Mouse (Mus musculus): ENCODE results near the gene N4bp2. TPM values are rescaled to one million over a fixed set of nuclear protein-coding genes. Genes with fewer than 3 reads are reported as not detected.

N4bp2 gene
- polyA plus RNA-seq, 1 experiment from 2014 or later = 12.1 TPM

DNA sequence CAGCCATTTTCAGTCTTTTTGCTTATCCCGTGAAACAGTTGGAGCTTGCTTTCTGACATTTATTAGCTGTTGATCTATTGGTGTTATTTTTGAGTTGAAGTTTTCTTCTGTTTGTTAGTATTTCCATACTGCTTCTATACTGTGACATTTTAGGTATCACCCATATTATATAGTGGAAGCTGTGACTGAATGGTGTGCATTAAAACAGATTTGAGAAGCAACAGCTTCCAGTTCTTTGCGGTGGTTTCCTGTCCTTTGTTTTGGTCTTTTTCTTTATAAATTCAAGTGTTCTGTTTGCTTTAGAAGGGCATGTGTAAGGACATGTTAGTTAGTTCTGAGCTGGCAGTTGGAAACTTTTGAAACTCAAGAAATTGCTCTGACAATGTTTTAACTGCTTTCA is 65.7 kb downstream of the N4bp2 start:
- ATAC-seq = no peak
- no peak overlapping the region for H3K9ac ChIP-seq (ENCODE audit: low read depth, low read length)
- no peak for TF ChIP-seq CTCF (IDR thresholded peaks at IDR 0.05; ENCODE audit: low read depth)
- H3K27ac ChIP-seq (ENCODE audit: low read depth, low read length) = no peak overlapping the region
- H3K4me3 ChIP-seq (ENCODE audit: low read depth, low read length) = no peak overlapping the region
- no peak overlapping the region for H3K4me2 ChIP-seq (replicated peaks; ENCODE audit: low read depth)
- WGBS = 64% methylated on average over 2 of the region's 2 CpGs
- no peaks in the 10 kb centered on the region for H3K4me1 ChIP-seq (replicated peaks; ENCODE audit: control insufficient read depth, insufficient read depth, low read length)
- H3K27me3 ChIP-seq (replicated peaks; ENCODE audit: control insufficient read depth, insufficient read depth, low read length) = no peaks in the 10 kb centered on the region
- H3K9me3 ChIP-seq (ENCODE audit: control insufficient read depth) = no peaks in the 10 kb centered on the region
- H3K36me3 ChIP-seq (ENCODE audit: control insufficient read depth, insufficient read depth) = peaks cover 19% of the 10 kb centered on the region

DNA sequence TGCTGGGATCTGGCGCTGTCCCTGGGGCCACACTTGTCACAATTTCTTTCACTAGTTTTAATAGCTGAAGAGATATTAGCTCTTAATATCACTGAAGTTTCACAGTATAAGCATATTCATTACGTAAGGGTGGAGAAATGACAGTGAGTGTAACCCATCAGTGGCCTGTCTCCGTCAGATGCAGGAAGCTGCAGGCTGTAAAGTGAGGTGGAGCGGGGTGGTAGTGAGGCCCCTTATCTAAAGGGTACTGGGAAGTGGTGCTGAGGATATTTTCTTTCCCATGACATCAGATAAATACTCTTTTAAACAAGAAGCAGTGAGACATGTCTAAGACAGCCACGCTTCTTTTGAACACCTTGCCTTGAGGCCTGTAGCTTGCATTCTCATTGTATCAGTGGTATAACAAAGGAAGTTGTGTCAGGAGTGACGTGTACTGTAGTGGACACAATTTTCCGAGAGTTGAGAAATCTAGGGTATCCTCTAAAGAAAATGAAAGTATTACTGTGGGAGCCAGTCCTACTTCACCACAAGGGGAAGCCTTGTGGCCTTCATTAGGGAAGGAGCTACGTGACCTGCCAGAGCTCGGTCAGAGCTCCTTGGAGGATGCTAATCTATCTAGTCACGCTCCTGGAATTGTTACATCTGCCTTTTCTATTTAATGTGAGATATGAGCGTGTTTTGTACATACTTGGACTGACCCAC is 68.7 kb downstream of the N4bp2 start:
- Histone ChIP-seq H3K9me3 (ENCODE audit: control insufficient read depth) (no peaks in the 10 kb centered on the region), H3K4me2 (replicated peaks; ENCODE audit: low read depth) (no peak overlapping the region), H3K27me3 (replicated peaks; ENCODE audit: control insufficient read depth, insufficient read depth, low read length) (no peaks in the 10 kb centered on the region), H3K4me1 (replicated peaks; ENCODE audit: control insufficient read depth, insufficient read depth, low read length) (no peaks in the 10 kb centered on the region), H3K36me3 (ENCODE audit: control insufficient read depth, insufficient read depth) (peaks cover 7% of the 10 kb centered on the region; the same call in 1 of the 2 replicates), H3K9ac (ENCODE audit: low read depth, low read length) (no peak overlapping the region), H3K27ac (ENCODE audit: low read depth, low read length) (no peak overlapping the region), H3K4me3 (ENCODE audit: low read depth, low read length) (no peak overlapping the region)
- no peak for ATAC-seq
- TF ChIP-seq CTCF (IDR thresholded peaks at IDR 0.05; ENCODE audit: low read depth) = peak; percentile 17; the same call in 1 of the 2 replicates
- 86% methylated on average over 11 of the region's 11 CpGs for WGBS

- no peak overlapping the region for H3K4me2 ChIP-seq (replicated peaks; ENCODE audit: low read depth)
- WGBS = 85% methylated on average over 3 of the region's 3 CpGs
- H3K27ac ChIP-seq (ENCODE audit: low read depth, low read length) = no peak overlapping the region
- ATAC-seq = no peak
- no peaks in the 10 kb centered on the region for H3K27me3 ChIP-seq (replicated peaks; ENCODE audit: control insufficient read depth, insufficient read depth, low read length)
- no peaks in the 10 kb centered on the region for H3K4me1 ChIP-seq (replicated peaks; ENCODE audit: control insufficient read depth, insufficient read depth, low read length)
- H3K9ac ChIP-seq (ENCODE audit: low read depth, low read length) = no peak overlapping the region
- TF ChIP-seq CTCF (IDR thresholded peaks at IDR 0.05; ENCODE audit: low read depth) = no peak
- H3K9me3 ChIP-seq (ENCODE audit: control insufficient read depth) = no peaks in the 10 kb centered on the region
- H3K4me3 ChIP-seq (ENCODE audit: low read depth, low read length) = no peak overlapping the region
- peaks cover 7% of the 10 kb centered on the region; the same call in 1 of the 2 replicates for H3K36me3 ChIP-seq (ENCODE audit: control insufficient read depth, insufficient read depth)
Observed at GRCm38 (mm10) chr5:65833092-65833491, 69.8 kb downstream of the N4bp2 start.

DNA sequence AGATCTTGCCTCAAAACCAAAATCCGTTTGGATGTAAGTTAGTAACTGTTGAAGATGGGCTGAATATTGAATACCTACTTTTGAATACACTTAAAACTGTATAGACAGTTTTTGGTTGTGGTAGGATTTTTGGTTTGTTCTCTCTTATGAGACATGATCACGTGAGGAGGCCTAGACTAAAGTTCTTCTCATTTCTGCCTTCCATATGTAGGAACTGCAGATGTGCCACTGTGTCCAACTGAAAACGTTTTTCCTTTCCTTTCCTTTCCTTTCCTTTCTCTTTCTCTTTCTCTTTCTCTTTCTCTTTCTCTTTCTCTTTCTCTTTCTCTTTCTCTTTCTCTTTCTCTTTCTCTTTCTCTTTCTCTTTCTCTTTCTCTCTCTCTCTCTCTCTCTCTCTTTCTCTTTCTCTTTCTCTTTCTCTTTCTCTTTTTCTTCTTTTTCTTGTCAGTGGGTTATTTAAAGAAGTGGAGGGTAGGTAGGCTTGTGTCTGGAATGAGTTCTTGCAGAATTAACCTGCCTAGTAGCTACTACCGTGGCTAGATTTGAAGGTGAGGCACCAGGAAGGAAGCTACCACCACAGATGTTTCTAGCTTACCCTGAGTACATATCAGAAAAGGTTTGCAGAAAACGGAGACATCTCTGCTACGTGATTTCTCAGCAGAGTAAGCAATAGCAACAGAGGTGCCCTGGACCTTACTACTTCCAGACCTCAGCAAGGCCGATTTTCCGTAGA is 70.6 kb downstream of the N4bp2 start:
- Histone ChIP-seq H3K4me3 (ENCODE audit: low read depth, low read length) (no peak overlapping the region), H3K4me2 (replicated peaks; ENCODE audit: low read depth) (no peak overlapping the region), H3K36me3 (ENCODE audit: control insufficient read depth, insufficient read depth) (peaks cover 7% of the 10 kb centered on the region; the same call in 1 of the 2 replicates), H3K9me3 (ENCODE audit: control insufficient read depth) (no peaks in the 10 kb centered on the region), H3K27ac (ENCODE audit: low read depth, low read length) (no peak overlapping the region), H3K4me1 (replicated peaks; ENCODE audit: control insufficient read depth, insufficient read depth, low read length) (no peaks in the 10 kb centered on the region), H3K27me3 (replicated peaks; ENCODE audit: control insufficient read depth, insufficient read depth, low read length) (no peaks in the 10 kb centered on the region), H3K9ac (ENCODE audit: low read depth, low read length) (no peak overlapping the region)
- no peak for ATAC-seq
- 88% methylated on average over 8 of the region's 8 CpGs for WGBS
- no peak for TF ChIP-seq CTCF (IDR thresholded peaks at IDR 0.05; ENCODE audit: low read depth)

GRCm38 (mm10) chr5:65838053-65838452 is 74.7 kb downstream of the N4bp2 start:
- H3K27ac ChIP-seq (ENCODE audit: low read depth, low read length) = no peak overlapping the region
- no peaks in the 10 kb centered on the region for H3K4me1 ChIP-seq (replicated peaks; ENCODE audit: control insufficient read depth, insufficient read depth, low read length)
- H3K4me2 ChIP-seq (replicated peaks; ENCODE audit: low read depth) = no peak overlapping the region
- ATAC-seq = no peak
- WGBS = 68% methylated on average over 6 of the region's 6 CpGs
- H3K4me3 ChIP-seq (ENCODE audit: low read depth, low read length) = no peak overlapping the region
- no peak overlapping the region for H3K9ac ChIP-seq (ENCODE audit: low read depth, low read length)
- H3K36me3 ChIP-seq (ENCODE audit: control insufficient read depth, insufficient read depth) = 0 out of 2 replicates have a peak, but pooled peaks cover 4% of the 10 kb centered on the region
- H3K27me3 ChIP-seq (replicated peaks; ENCODE audit: control insufficient read depth, insufficient read depth, low read length) = no peaks in the 10 kb centered on the region
- no peaks in the 10 kb centered on the region for H3K9me3 ChIP-seq (ENCODE audit: control insufficient read depth)
- TF ChIP-seq CTCF (IDR thresholded peaks at IDR 0.05; ENCODE audit: low read depth) = no peak

DNA sequence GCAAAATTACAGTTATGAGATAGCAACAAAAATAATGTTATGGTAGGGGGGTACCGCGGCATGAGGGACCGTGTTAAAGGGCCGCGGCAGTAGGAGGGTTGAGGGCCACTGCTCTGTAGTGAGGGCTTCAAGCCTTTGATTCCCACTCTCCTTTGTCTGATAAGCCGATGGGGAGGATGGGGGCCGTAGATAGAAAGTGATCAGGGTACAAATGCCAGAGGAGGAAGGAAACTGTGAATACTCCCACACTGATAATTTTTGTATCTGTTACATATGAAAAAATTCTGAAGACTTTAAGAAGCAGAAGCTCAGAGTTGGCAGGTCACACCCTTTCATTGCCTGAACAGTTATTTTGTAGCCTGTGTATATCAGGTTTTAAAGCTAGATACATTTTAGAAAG is 79.6 kb downstream of the N4bp2 start:
- Histone ChIP-seq H3K27ac (ENCODE audit: low read depth, low read length) (no peak overlapping the region), H3K9me3 (ENCODE audit: control insufficient read depth) (no peaks in the 10 kb centered on the region), H3K4me2 (replicated peaks; ENCODE audit: low read depth) (no peak overlapping the region), H3K4me1 (replicated peaks; ENCODE audit: control insufficient read depth, insufficient read depth, low read length) (no peaks in the 10 kb centered on the region), H3K36me3 (ENCODE audit: control insufficient read depth, insufficient read depth) (no peaks in the 10 kb centered on the region), H3K9ac (ENCODE audit: low read depth, low read length) (no peak overlapping the region), H3K27me3 (replicated peaks; ENCODE audit: control insufficient read depth, insufficient read depth, low read length) (no peaks in the 10 kb centered on the region), H3K4me3 (ENCODE audit: low read depth, low read length) (no peak overlapping the region)
- no peak for TF ChIP-seq CTCF (IDR thresholded peaks at IDR 0.05; ENCODE audit: low read depth)
- ATAC-seq = no peak
- WGBS = 95% methylated on average over 7 of the region's 7 CpGs
